Mouse (Mus musculus) retina, postnatal 7 days (tissue): Measurements from ENCODE around the gene Olfr517.

ENCODE experiments used
- DNase-seq: peaks from one replicate; pipeline ENCODE4 v3.0.0-alpha.2; 2012; ENCODE audit warnings: low read depth, low spot score

Olfr517 gene

GRCm38 (mm10) chr7:108872279-108872678 is at the start of gene Olfr517:
Gene Olfr517 (minus strand): TSS chr7:108872379.
- no peak for DNase-seq

GRCm38 (mm10) chr7:108903969-108904368 is 31.8 kb upstream of the Olfr517 start:
- no peak for DNase-seq

- DNase-seq: no peak
These were observed 22.1 kb upstream of the Olfr517 start, which contains the start of gene Olfr519 for GRCm38 (mm10) chr7:108894320-108894719. Gene Olfr519 (minus strand): TSS chr7:108894420.

GRCm38 (mm10) chr7:108884906-108885305 is 12.7 kb upstream of the Olfr517 start, which contains the start of gene Olfr518:
Gene Olfr518 (minus strand): TSS chr7:108885006.
- DNase-seq: no peak

GRCm38 (mm10) chr7:108850429-108850828 is 21.8 kb downstream of the Olfr517 start, which contains the start of gene Olfr516:
Gene Olfr516 (minus strand): TSS chr7:108850529.
- no peak for DNase-seq

GRCm38 (mm10) chr7:108825897-108826296 is 46.3 kb downstream of the Olfr517 start, which contains the start of gene Olfr514:
Gene Olfr514 (minus strand): TSS chr7:108825997.
- no peak for DNase-seq
